Mouse (Mus musculus): ENCODE data around the gene Susd4.

The Susd4 gene

GRCm38 (mm10) chr1:182916166-182916565 lies 152.5 kb downstream of the Susd4 start:
- in situ Hi-C loops (cut with MboI, MseI), result no loop called here

- in situ Hi-C loops (cut with MboI, MseI), result no loop called here
Observed at GRCm38 (mm10) chr1:182918718-182919346, 155.2 kb downstream of the Susd4 start.

- in situ Hi-C loops (cut with MboI, MseI), result no loop called here
Observed at GRCm38 (mm10) chr1:182922824-182923223, 159.2 kb downstream of the Susd4 start.

GRCm38 (mm10) chr1:182926465-182926864 lies 162.8 kb downstream of the Susd4 start:
- in situ Hi-C loops (cut with MboI, MseI), result no loop called here

GRCm38 (mm10) chr1:182927878-182928851 lies 164.5 kb downstream of the Susd4 start:
- in situ Hi-C loops (cut with MboI, MseI), result no loop called here

- in situ Hi-C loops (cut with MboI, MseI), result no loop called here
Observed at GRCm38 (mm10) chr1:182935469-182935868, 171.8 kb downstream of the Susd4 start.

GRCm38 (mm10) chr1:182937486-182938120 lies 173.9 kb downstream of the Susd4 start:
- in situ Hi-C loops (cut with MboI, MseI), result no loop called here

GRCm38 (mm10) chr1:182941921-182942320 lies 178.3 kb downstream of the Susd4 start:
- in situ Hi-C loops (cut with MboI, MseI), result no loop called here

GRCm38 (mm10) chr1:182943911-182944310 lies 180.3 kb downstream of the Susd4 start:
- in situ Hi-C loops (cut with MboI, MseI), result no loop called here

GRCm38 (mm10) chr1:182944638-182945037 lies 181.0 kb downstream of the Susd4 start:
- in situ Hi-C loops (cut with MboI, MseI), result no loop called here

- in situ Hi-C loops (cut with MboI, MseI), result no loop called here
Observed at GRCm38 (mm10) chr1:182945561-182945960, 181.9 kb downstream of the Susd4 start.
